Mouse (Mus musculus) MEL (cell line): ENCODE data around the gene Prickle1. TPM values are rescaled to one million over a fixed set of nuclear protein-coding genes. Genes with fewer than 3 reads are reported as not detected.

Experiments
- DNase-seq: peaks from one replicate; pipeline ENCODE4 v3.0.0; 2011; ENCODE audit warnings: low read depth, low spot score
- H3K27ac ChIP-seq: 2 replicates; pipeline ENCODE4 v1.5.1; 2012; ENCODE audit warnings: low read depth, mild to moderate bottlenecking, control low read depth, low read length, moderate library complexity; ENCODE audit not compliant: control insufficient read depth
- H3K27me3 ChIP-seq, 2 experiments: fragments of 150-350 bp in 1 of 2; sonication (generic) in 1 of 2; 2 replicates each; pipeline ENCODE4 v1.6.1; 2012; ENCODE audit warnings: low read length in 2 of 2, mild to moderate bottlenecking in 2 of 2, improper control_type of control experiment in 1 of 2, moderate library complexity in 1 of 2; ENCODE audit not compliant: insufficient read depth in 2 of 2, control insufficient read depth in 1 of 2
- H3K36me3 ChIP-seq, 2 experiments: 2 replicates each; pipeline ENCODE4 v1.6.1; 2012 to 2014; ENCODE audit warnings: low read length in 2 of 2, improper control_type of control experiment in 1 of 2, inconsistent platforms in 1 of 2, mild to moderate bottlenecking in 1 of 2; ENCODE audit not compliant: insufficient read depth in 2 of 2, control insufficient read depth in 1 of 2
- H3K4me1 ChIP-seq, 2 experiments: fragments of 150-350 bp in 1 of 2; sonication (generic) in 1 of 2; 2 replicates each; pipeline ENCODE4 v1.6.1; 2012; ENCODE audit warnings: low read length in 2 of 2, improper control_type of control experiment in 1 of 2, mild to moderate bottlenecking in 1 of 2; ENCODE audit not compliant: insufficient read depth in 2 of 2, control insufficient read depth in 1 of 2
- H3K4me3 ChIP-seq, 2 experiments: fragments of 150-350 bp in 1 of 2; sonication (generic) in 1 of 2; 2 replicates each; pipeline ENCODE4 v1.5.1; 2012; ENCODE audit warnings: low read depth in 2 of 2, low read length in 2 of 2, mild to moderate bottlenecking in 2 of 2, moderate library complexity in 2 of 2, control low read depth in 1 of 2, improper control_type of control experiment in 1 of 2; ENCODE audit not compliant: control insufficient read depth in 1 of 2, insufficient read depth in 1 of 2
- H3K79me2 ChIP-seq: 2 replicates; pipeline ENCODE4 v1.6.1; 2012; ENCODE audit warnings: mild to moderate bottlenecking, low read length, moderate library complexity; ENCODE audit not compliant: control insufficient read depth, poor library complexity, insufficient read depth
- H3K9ac ChIP-seq: 2 replicates; pipeline ENCODE4 v1.6.1; 2012; ENCODE audit warnings: low read depth, mild to moderate bottlenecking, control low read depth, low read length, moderate library complexity; ENCODE audit not compliant: control insufficient read depth, poor library complexity, severe bottlenecking
- H3K9me3 ChIP-seq: fragments of 150-350 bp; sonication (generic); replicated peaks from 2 replicates; pipeline ENCODE4 v1.6.1; 2012; ENCODE audit warnings: mild to moderate bottlenecking, low read length, improper control_type of control experiment, moderate library complexity; ENCODE audit not compliant: insufficient read depth
- BHLHE40 ChIP-seq: IDR thresholded peaks from 2 replicates; pipeline ENCODE4 v1.6.1; 2012; ENCODE audit warnings: low read depth, mild to moderate bottlenecking, inconsistent platforms, low read length, improper control_type of control experiment, borderline replicate concordance
- CHD2 ChIP-seq: IDR thresholded peaks from 2 replicates; pipeline ENCODE4 v1.6.1; 2011; ENCODE audit warnings: low read length, improper control_type of control experiment
- CTCF ChIP-seq, 3 experiments: IDR thresholded peaks in 2 of 3; conservative IDR thresholded peaks in 1 of 3; 2 replicates each; pipeline ENCODE4 v1.5.1; 2011 to 2012; ENCODE audit warnings: low read length in 3 of 3, low read depth in 2 of 3, mild to moderate bottlenecking in 2 of 3, improper control_type of control experiment in 1 of 3, inconsistent platforms in 1 of 3, mixed read lengths in 1 of 3, moderate library complexity in 1 of 3; ENCODE audit not compliant: control insufficient read depth in 1 of 3, insufficient read depth in 1 of 3, poor library complexity in 1 of 3, severe bottlenecking in 1 of 3
- E2F4 ChIP-seq: IDR thresholded peaks from 2 replicates; pipeline ENCODE4 v1.6.1; 2011; ENCODE audit warnings: low read depth, low read length, improper control_type of control experiment, borderline replicate concordance
- ELF1 ChIP-seq: IDR thresholded peaks from 2 replicates; pipeline ENCODE4 v1.6.1; 2014; ENCODE audit warnings: low read depth, mild to moderate bottlenecking, inconsistent platforms, low read length, improper control_type of control experiment, moderate library complexity
- EP300 ChIP-seq, 2 experiments: IDR thresholded peaks; 2 replicates each; pipeline ENCODE4 v1.6.1; 2011; ENCODE audit warnings: improper control_type of control experiment in 2 of 2, low read length in 2 of 2, low read depth in 1 of 2, mild to moderate bottlenecking in 1 of 2
- GABPA ChIP-seq: IDR thresholded peaks from 2 replicates; pipeline ENCODE4 v1.6.1; 2012; ENCODE audit warnings: low read depth, mild to moderate bottlenecking, inconsistent platforms, low read length, improper control_type of control experiment, moderate library complexity
- KAT2A ChIP-seq: conservative IDR thresholded peaks from 2 replicates; pipeline ENCODE4 v1.6.1; 2012; ENCODE audit warnings: low read depth, low read length, improper control_type of control experiment, inconsistent platforms
- MAFK ChIP-seq: IDR thresholded peaks from 2 replicates; pipeline ENCODE4 v1.6.1; 2011; ENCODE audit warnings: low read depth, mild to moderate bottlenecking, low read length, improper control_type of control experiment, borderline replicate concordance
- MAZ ChIP-seq: IDR thresholded peaks from 2 replicates; pipeline ENCODE4 v1.6.1; 2012; ENCODE audit warnings: low read depth, mild to moderate bottlenecking, inconsistent platforms, low read length, improper control_type of control experiment
- MEF2A ChIP-seq: IDR thresholded peaks from 2 replicates; pipeline ENCODE4 v1.6.1; 2014; ENCODE audit warnings: low read depth, mild to moderate bottlenecking, inconsistent platforms, low read length, improper control_type of control experiment; ENCODE audit not compliant: poor library complexity, insufficient replicate concordance, severe bottlenecking; ENCODE audit errors: extremely low read depth
- MYB ChIP-seq: IDR thresholded peaks from 2 replicates; pipeline ENCODE4 v1.6.1; 2011; ENCODE audit warnings: mild to moderate bottlenecking, low read depth, low read length, improper control_type of control experiment
- NELFE ChIP-seq: IDR thresholded peaks from 2 replicates; pipeline ENCODE4 v1.6.1; 2011; ENCODE audit warnings: low read depth, low read length, improper control_type of control experiment
- POLR2A ChIP-seq, 2 experiments: IDR thresholded peaks; 2 replicates each; pipeline ENCODE4 v1.6.1; 2011 to 2012; ENCODE audit warnings: low read length in 2 of 2, mild to moderate bottlenecking in 2 of 2, control low read depth in 1 of 2, improper control_type of control experiment in 1 of 2, low read depth in 1 of 2, moderate library complexity in 1 of 2; ENCODE audit not compliant: control insufficient read depth in 1 of 2, insufficient read depth in 1 of 2, poor library complexity in 1 of 2
- POLR2AphosphoS2 ChIP-seq: IDR thresholded peaks from 2 replicates; pipeline ENCODE4 v1.6.1; 2011; ENCODE audit warnings: low read length, improper control_type of control experiment
- RAD21 ChIP-seq: IDR thresholded peaks from 2 replicates; pipeline ENCODE4 v1.6.1; 2011; ENCODE audit warnings: mild to moderate bottlenecking, low read depth, low read length, improper control_type of control experiment
- SIN3A ChIP-seq: IDR thresholded peaks from 2 replicates; pipeline ENCODE4 v1.6.1; 2012; ENCODE audit warnings: low read length, improper control_type of control experiment, inconsistent platforms
- TAL1 ChIP-seq: IDR thresholded peaks from 2 replicates; pipeline ENCODE4 v1.6.1; 2012; ENCODE audit warnings: mild to moderate bottlenecking, inconsistent platforms, low read length, moderate library complexity, mixed read lengths
- TBP ChIP-seq: IDR thresholded peaks from 2 replicates; pipeline ENCODE4 v1.8.0; 2011; ENCODE audit warnings: low read depth, low read length, improper control_type of control experiment
- TCF12 ChIP-seq: IDR thresholded peaks from 2 replicates; pipeline ENCODE4 v1.6.1; 2014; ENCODE audit warnings: low read depth, mild to moderate bottlenecking, inconsistent platforms, low read length, improper control_type of control experiment, moderate library complexity
- UBTF ChIP-seq: IDR thresholded peaks from 2 replicates; pipeline ENCODE4 v1.6.1; 2012; ENCODE audit warnings: low read depth, mild to moderate bottlenecking, inconsistent platforms, low read length, improper control_type of control experiment, moderate library complexity, borderline replicate concordance; ENCODE audit not compliant: insufficient read depth
- USF1 ChIP-seq: IDR thresholded peaks from 2 replicates; pipeline ENCODE4 v1.6.1; 2014; ENCODE audit warnings: low read depth, mild to moderate bottlenecking, inconsistent platforms, low read length, improper control_type of control experiment, moderate library complexity
- USF2 ChIP-seq, 2 experiments: IDR thresholded peaks; 2 replicates each; pipeline ENCODE4 v1.6.1; 2011 to 2012; ENCODE audit warnings: improper control_type of control experiment in 2 of 2, low read length in 2 of 2, borderline replicate concordance in 1 of 2, inconsistent platforms in 1 of 2, low read depth in 1 of 2, mild to moderate bottlenecking in 1 of 2; ENCODE audit not compliant: insufficient read depth in 1 of 2
- ZC3H11A ChIP-seq: IDR thresholded peaks from 2 replicates; pipeline ENCODE4 v1.6.1; 2012; ENCODE audit warnings: low read depth, mild to moderate bottlenecking, inconsistent platforms, low read length, improper control_type of control experiment
- polyA plus RNA-seq, 2 experiments: library from polyadenylated mRNA; stranded (reverse) in 1 of 2; unstranded in 1 of 2; fragments of >175 nt in 1 of 2; fragments of >200 nt in 1 of 2; gene quantifications; 2 replicates each; pipeline versions ENCODE4 v1.2.1 to v1.2.4; 2012; ENCODE audit warnings: low replicate concordance in 2 of 2, low read depth in 1 of 2; ENCODE audit not compliant: insufficient read length in 2 of 2, insufficient read depth in 1 of 2, missing spikeins in 1 of 2
- total RNA-seq: library from RNA; depleted of rRNA; stranded (reverse); fragments of 300-350 nt; gene quantifications from 2 replicates; pipeline ENCODE4 v1.2.3, GENCODE M21; 2012

Gene Prickle1
- total and polyA plus RNA-seq, 3 experiments = 0.08 TPM; not detected in 2

- Histone ChIP-seq H3K4me3 (no peak overlapping the region), H3K9ac (no peak overlapping the region), H3K79me2 (no peaks in the 10 kb centered on the region), H3K27ac (no peak overlapping the region), H3K4me1 (no peaks in the 10 kb centered on the region), H3K9me3 (no peaks in the 10 kb centered on the region), H3K36me3 (no peaks in the 10 kb centered on the region), H3K27me3 (no peaks in the 10 kb centered on the region)
- no peak for TF ChIP-seq ZC3H11A
- no peak for TF ChIP-seq BHLHE40
- TF ChIP-seq SIN3A = no peak
- no peak for TF ChIP-seq MAFK
- no peak for TF ChIP-seq CHD2
- TF ChIP-seq USF1 = no peak
- no peak for TF ChIP-seq MEF2A
- TF ChIP-seq MAZ = no peak
- no peak for TF ChIP-seq KAT2A
- TF ChIP-seq RAD21 = no peak
- no peak for TF ChIP-seq ELF1
- no peak for TF ChIP-seq GABPA
- no peak for TF ChIP-seq TBP
- TF ChIP-seq TAL1 = no peak
- TF ChIP-seq MYB = no peak
- no peak for TF ChIP-seq CTCF (IDR thresholded peaks at IDR 0.05 in 2 of 3, conservative IDR thresholded peaks at IDR 0.05 in 1 of 3; ENCODE audit: control insufficient read depth in 1 of 3, insufficient read depth in 1 of 3, low read depth in 2 of 3, low read length in 3 of 3, poor library complexity in 1 of 3, severe bottlenecking in 1 of 3)
- TF ChIP-seq TCF12 = no peak
- no peak for TF ChIP-seq NELFE
- no peak for TF ChIP-seq POLR2AphosphoS2
- no peak for TF ChIP-seq E2F4
- no peak for DNase-seq
These were observed 32.2 kb downstream of the Prickle1 start for GRCm38 (mm10) chr15:93563491-93563890.

- no peaks in the 10 kb centered on the region for H3K27me3 ChIP-seq
- H3K9me3 ChIP-seq = no peaks in the 10 kb centered on the region
- no peaks in the 10 kb centered on the region for H3K4me1 ChIP-seq
- no peak overlapping the region for H3K9ac ChIP-seq
- DNase-seq = no peak
- H3K4me3 ChIP-seq = no peak overlapping the region
- H3K27ac ChIP-seq = no peak overlapping the region
- H3K36me3 ChIP-seq = no peaks in the 10 kb centered on the region
- TF ChIP-seq USF2 (IDR thresholded peaks at IDR 0.05; ENCODE audit: borderline replicate concordance in 1 of 2, insufficient read depth in 1 of 2, low read depth in 1 of 2, low read length in 2 of 2) (no peak), EP300 (IDR thresholded peaks at IDR 0.05; ENCODE audit: low read depth in 1 of 2, low read length in 2 of 2) (no peak), NELFE (no peak), CHD2 (no peak), RAD21 (no peak), TBP (no peak), POLR2A (IDR thresholded peaks at IDR 0.05; ENCODE audit: control insufficient read depth in 1 of 2, insufficient read depth in 1 of 2, low read depth in 1 of 2, low read length in 2 of 2, poor library complexity in 1 of 2) (no peak), UBTF (no peak)
- H3K79me2 ChIP-seq = no peaks in the 10 kb centered on the region
These were observed 34.2 kb downstream of the Prickle1 start for GRCm38 (mm10) chr15:93561540-93561939.
